Mouse (Mus musculus) regulatory T cell (primary cell): ENCODE results near the gene Spa17.

Source experiments
- in situ Hi-C: fragments of 300-600 bp; cut with MboI, MseI; formaldehyde crosslinking; loops from one replicate; pipeline ENCODE4 v1.15.1; 2025; ENCODE audit warnings: high pct_unique_total_duplicates

The Spa17 gene

DNA sequence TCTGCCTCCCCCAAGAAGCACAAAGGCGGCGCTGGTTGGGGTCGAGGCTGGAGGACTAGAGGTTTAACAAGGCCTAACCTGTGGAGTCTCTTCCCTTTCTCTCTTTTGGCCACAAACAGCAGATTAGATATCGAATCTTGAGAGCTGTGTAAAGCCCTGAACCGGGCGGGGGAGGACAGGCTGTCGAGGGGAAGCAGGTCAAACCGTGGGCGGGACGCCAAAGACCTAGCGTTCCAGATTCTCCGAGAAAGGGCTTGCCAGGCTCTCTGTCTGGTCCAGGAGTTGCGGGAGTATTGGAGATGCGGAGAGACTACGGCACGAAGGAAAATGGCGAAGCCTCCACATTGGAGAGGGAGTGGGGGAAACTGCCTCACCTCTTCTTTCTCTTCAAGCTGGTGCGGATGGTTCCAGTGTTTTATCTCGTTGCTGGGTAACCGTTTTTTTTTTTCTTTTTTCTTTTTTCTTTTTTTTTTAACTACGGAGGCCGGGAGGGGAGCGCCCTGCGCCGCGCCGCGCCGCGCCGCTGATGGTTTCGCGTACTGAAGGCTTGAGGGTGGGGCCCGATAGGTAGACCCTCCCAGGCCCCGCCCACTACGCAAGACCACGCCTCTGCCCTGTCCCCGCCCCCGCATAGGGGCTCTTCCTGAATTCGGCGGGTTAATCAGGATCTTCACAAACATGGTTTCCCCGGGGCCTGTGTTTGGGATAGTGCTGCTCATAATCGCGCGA is at the start of gene Spa17:
Gene Spa17 (minus strand): TSS at position 541 of the 729 bp plus-strand sequence.
- in situ Hi-C loops = loop anchor here (10.0 kb wide), 1 partner anchor 149 kb away; no protein-coding TSS in a partner anchor

GRCm38 (mm10) chr9:37663210-37663609 is 49.7 kb upstream of the Spa17 start:
- in situ Hi-C loops = no loop called here

GRCm38 (mm10) chr9:37659413-37659812 is 45.9 kb upstream of the Spa17 start:
- in situ Hi-C loops = no loop called here

DNA sequence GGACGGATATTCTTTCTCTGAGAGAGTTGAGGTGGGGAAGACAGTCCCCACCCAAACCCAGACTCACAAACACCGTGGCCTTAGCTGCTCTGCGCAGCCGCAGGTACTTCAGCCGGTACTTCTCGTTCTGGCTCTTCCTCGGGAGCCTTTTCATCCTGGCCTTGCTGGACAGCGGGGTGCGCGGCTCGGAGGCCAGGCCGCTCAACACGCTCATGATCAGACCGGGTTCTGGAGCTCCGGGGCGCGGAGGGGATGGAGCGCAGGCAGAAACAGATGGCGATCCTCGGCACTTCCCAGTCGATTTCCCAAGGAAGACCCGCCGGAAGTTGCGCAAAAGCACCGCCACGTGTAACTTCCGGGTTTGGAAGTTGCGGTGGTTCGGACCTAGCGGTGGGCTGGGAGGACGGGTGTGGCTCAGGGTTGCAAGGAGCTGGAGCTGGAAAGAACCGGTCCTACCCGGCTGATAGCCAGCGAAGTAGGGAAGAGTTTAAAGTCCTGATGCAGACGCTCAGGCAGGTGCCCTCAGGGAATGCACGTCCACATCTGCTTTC is 43.5 kb upstream of the Spa17 start, which contains the start of gene Tbrg1:
Gene Tbrg1 (minus strand): TSS at position 382 of the 551 bp plus-strand sequence.
- in situ Hi-C loops = no loop called here

DNA sequence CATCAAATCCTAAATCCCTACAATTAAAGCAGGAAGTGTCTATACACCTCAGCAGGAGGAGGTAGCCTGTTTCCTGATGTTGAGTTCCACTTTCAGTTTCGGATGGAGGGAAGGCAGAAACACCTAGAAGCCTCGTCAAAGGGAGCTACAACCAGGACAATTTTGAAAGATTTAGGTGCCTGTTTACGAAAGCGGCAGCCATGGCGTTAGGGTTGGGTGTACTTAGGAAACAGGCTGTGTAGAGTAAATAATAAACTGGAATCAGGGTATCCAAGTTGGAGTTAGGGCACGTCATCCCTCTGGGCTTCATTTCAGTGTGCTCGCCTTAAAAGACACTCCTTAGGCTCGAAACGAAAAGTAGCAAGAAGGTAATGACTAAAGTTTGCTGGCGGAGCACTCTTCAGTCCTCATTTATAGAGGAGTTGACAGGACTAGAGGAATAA is 42.9 kb upstream of the Spa17 start:
- in situ Hi-C loops = no loop called here

GRCm38 (mm10) chr9:37655961-37656360 is 42.4 kb upstream of the Spa17 start:
- in situ Hi-C loops = no loop called here

GRCm38 (mm10) chr9:37653836-37654235 is 40.3 kb upstream of the Spa17 start:
- in situ Hi-C loops = no loop called here

DNA sequence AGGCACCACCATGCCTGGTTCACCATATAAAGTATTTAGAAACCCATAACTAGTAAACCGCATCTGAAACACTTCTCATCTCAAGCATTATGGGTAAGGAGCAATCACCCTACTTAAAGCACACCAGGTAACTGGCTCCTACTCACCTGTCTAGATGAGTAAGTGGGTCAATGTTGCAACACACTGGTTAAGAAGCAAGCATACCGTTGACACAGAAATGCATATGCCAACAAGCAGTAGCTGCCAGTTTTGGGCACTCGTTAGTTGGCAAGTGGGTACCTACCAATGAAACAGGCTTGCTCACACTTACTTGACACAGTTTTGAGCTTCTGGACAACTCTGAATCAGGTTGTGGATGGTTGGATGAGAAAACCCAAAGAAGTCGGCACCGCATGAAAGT is 37.1 kb upstream of the Spa17 start:
- in situ Hi-C loops = no loop called here

- in situ Hi-C loops = no loop called here
Measured at GRCm38 (mm10) chr9:37646246-37646645, 32.7 kb upstream of the Spa17 start.

DNA sequence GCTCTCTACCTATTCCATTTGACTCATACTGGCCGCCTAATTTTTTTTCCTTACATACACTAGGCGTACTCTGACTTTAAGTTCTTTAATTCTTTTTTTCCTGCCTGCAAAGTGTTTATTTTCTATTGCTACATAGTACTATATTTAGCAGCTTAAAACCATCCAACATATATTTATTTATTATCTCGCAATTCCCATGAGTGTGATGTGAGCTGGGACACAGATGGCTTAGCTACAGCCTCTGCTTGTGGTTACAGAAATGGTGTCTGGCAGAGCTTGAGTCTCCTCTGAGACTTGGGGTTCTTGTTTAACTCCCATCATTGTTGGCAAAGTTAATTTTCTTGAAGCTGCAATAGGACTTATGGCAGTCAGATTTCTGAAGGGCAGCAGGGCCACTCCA is 25.2 kb upstream of the Spa17 start:
- in situ Hi-C loops = no loop called here

DNA sequence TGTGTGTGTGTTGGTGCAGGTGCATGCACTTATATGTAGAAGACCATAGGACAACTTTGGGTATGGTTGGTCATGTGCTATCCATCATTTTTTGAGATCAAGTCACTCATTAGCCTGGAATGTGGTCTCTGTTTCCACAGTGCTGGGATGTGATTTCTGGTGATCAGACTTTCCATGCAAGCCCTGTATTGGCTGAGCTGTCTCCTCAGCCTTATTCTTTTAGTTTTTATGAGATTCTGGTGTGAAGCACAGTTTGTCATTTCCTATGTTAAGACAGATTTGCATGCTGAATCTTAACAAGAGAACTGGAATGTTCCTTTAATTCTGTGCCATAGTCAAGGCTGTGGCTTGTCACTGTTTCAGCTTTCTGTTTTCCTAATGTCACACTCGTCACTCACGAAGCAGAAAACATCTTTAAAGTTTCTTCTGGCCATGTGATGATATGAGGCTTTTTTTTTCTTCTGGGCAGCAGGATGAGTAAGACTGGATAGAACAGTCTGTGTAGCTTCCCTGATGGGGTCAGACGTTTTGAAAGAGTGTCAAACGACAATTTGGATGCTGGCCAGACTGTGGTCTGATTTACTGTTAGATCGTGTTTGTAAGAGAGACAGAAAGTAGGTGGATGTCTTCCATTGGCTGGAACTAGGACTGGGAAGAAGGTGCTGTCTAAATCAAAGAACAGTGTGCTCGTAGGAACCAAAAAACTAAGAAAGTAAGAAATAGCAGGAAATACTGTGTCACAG is 23.4 kb upstream of the Spa17 start:
- in situ Hi-C loops = no loop called here

GRCm38 (mm10) chr9:37636335-37636734 is 22.8 kb upstream of the Spa17 start:
- in situ Hi-C loops = no loop called here

- in situ Hi-C loops = no loop called here
Measured at GRCm38 (mm10) chr9:37634269-37634668, 20.7 kb upstream of the Spa17 start.

DNA sequence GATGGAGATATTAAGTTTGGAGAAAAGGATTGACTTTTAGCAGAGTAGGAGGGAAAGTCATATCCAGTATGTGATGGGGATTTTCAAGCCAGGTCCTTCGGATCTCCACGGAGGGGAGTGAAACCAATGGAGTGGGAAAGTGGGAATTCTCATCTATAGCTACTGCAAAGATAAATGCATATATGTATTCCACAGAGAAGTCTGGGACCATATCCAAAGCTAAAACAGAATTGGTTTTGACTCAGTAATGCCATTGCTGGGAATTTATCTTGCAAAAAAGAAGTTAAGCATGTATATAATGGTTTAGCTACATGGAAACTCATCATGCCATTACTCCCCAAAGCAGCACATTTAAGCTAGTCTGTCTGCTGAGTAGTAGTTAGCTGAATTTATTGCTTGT is 18.8 kb upstream of the Spa17 start:
- in situ Hi-C loops = no loop called here

DNA sequence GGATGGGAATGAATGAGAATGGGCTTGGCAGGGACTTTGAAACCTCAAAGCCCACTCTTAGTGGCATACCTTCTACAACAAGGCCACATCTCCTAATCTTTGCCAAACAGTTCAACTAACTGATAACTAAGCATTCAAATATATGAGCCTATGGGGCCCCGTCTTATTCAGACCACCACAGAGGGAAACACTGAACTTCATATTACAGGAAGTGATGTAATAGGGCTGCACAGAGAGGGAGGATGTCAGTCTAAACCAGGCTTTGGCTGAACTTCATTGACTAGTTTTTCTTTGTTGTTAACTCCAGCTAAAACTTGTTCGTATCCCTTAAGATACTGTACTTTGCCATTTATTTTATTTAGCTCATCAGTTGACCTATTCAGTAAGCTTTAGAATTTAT is 16.4 kb upstream of the Spa17 start:
- in situ Hi-C loops = no loop called here

- in situ Hi-C loops = no loop called here
Measured at GRCm38 (mm10) chr9:37628581-37628980, 15.1 kb upstream of the Spa17 start.

GRCm38 (mm10) chr9:37627263-37627662 is 13.7 kb upstream of the Spa17 start:
- in situ Hi-C loops = no loop called here

DNA sequence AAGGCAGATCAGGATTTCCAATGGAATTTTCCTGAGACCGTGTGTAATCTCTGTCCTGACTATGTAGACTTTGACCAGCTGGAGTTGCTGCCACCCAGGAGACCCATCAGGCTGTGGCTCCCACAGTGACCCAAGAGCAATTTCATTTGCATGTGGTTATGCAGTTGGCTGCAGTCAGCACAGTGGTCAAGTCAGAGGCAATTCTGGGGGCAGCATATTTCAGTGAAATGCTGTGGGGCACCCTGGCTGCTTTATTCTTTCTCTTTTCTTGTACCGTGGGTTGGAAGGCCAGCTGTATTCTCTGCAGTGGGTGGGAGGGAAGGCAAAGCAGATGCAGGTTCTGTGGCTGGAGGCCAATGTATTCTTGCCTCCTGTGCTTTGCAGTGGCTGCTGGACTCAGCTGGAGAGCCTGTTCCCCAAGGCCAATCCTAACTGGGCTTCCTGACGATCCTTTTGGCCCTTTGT is 12.6 kb upstream of the Spa17 start:
- in situ Hi-C loops = no loop called here

GRCm38 (mm10) chr9:37625641-37626040 is 12.1 kb upstream of the Spa17 start:
- in situ Hi-C loops = no loop called here

- in situ Hi-C loops = no loop called here
Measured at GRCm38 (mm10) chr9:37625129-37625528, 11.6 kb upstream of the Spa17 start.

DNA sequence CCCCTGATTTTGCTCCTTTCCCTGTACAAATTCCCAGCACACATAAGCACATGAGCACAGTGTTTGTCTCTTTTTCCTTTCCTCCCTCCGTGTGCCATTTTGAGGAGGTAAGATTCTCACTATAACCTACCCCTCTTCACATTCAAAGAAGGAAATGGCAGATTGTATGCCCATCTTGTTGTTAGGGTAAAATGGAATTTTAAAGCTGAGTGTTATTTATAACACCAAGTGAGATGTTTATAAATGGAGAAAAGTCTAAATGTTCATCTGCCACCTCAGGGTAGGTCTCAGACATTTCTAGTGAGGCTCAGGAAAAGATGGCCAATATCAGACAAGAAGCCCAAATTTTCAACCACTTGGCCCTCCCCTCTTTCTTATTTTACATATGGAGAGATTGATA is 11.0 kb upstream of the Spa17 start:
- in situ Hi-C loops = loop anchor here (5.0 kb wide), 1 partner anchor 197 kb away; no protein-coding TSS in a partner anchor

- in situ Hi-C loops = loop anchor here (5.0 kb wide), 1 partner anchor 197 kb away; no protein-coding TSS in a partner anchor
Measured at GRCm38 (mm10) chr9:37623981-37624380, 10.5 kb upstream of the Spa17 start.
